1 mouse cellular context compared by ENCODE assay signal in the genomic region with DNA sequence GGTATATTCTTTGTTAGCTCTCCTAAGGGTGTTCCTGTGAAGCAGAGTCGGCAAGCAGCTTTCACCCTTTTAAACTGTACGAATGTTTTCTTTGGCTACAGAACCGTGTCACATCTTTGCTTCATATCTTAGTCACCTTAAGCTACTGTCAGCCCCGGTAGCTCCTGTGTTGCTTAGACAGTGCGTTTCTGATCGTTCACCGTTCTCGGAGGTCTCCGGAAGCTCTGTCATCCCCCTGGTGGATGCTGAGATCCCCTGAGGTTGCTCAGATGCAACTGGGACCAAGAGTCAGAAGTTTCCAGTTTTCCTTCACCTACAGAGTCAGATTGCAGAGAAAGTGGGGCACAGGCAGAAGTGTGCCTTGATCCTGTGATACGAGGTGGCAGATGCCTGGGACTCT.
TF ChIP-seq lines count a peak whose summit lies in the region.

No protein-coding gene starts in this region.

TF ChIP-seq in CH12.LX, 34 proteins besides CTCF, POLR2A, EP300 and RAD21 (continued from another document):
- TF ChIP-seq JUN (IDR thresholded peaks at IDR 0.05; ENCODE audit: insufficient read depth, low read depth, low read length) (no peak), CHD1 (IDR thresholded peaks at IDR 0.05; ENCODE audit: low read depth, low read length) (no peak), NRF1 (IDR thresholded peaks at IDR 0.05; ENCODE audit: low read depth, low read length) (no peak)
